Mouse (Mus musculus): ENCODE results near the gene Ttc7b.

DNA sequence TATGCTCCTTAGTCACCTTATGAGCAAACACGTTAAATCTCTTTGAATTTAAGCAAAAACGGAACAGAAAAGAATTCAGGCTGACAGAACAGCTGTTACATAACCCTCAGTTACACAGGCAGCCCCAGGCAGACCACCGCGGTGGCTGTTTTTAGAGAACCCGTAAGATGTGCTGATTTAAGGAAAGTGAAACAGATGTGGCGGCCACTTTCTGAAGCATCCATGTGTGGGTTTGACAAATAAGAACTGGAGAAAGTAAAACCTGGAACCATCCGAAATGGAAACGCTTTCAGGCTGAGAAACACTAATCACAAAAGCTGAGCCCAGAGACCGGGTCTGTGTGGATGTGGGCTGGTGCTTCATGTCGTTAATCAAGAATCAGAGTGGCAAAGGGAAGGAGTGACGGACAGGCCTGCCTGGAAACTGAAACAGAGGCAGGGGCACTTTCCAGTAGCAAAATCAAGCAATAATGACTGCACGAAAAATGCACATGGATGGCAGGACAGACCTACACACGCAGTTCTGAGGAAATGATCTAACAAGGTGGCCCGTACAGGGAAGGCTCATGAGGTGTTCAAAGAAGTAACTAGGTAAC lies 139.8 kb downstream of the Ttc7b start:
- TF ChIP-seq POLR2A (IDR thresholded peaks at IDR 0.05; ENCODE audit: extremely low read depth, insufficient read depth, low read length) (no peak), CTCF (IDR thresholded peaks at IDR 0.05; ENCODE audit: low read depth, low read length) (no peak)
